Mouse (Mus musculus) C2C12 (cell line): ENCODE measurements around the gene Filip1l. TPM values are rescaled to one million over a fixed set of nuclear protein-coding genes. Genes with fewer than 3 reads are reported as not detected.

Source experiments
- H3K27me3 ChIP-seq: one replicate; pipeline ENCODE4 v1.6.1; 2011; ENCODE audit not compliant: control insufficient read depth, insufficient read depth, insufficient read length
- H3K36me3 ChIP-seq: one replicate; pipeline ENCODE4 v1.6.1; 2011; ENCODE audit not compliant: control insufficient read depth, insufficient read depth
- H3K4me3 ChIP-seq: one replicate; pipeline ENCODE4 v1.5.1; 2011; ENCODE audit warnings: mild to moderate bottlenecking, control low read depth; ENCODE audit not compliant: poor library complexity, insufficient read depth, severe bottlenecking
- H3K79me2 ChIP-seq: one replicate; pipeline ENCODE4 v1.6.1; 2011; ENCODE audit not compliant: control insufficient read depth, insufficient read depth
- H3K79me3 ChIP-seq: one replicate; pipeline ENCODE4 v1.6.1; 2011; ENCODE audit warnings: low read depth, control low read depth
- H3ac ChIP-seq: one replicate; pipeline ENCODE3; 2011; ENCODE audit warnings: low read depth; ENCODE audit not compliant: control insufficient read depth, insufficient read length
- CEBPB ChIP-seq: IDR thresholded peaks from one replicate; pipeline ENCODE4 v1.6.1; 2011; ENCODE audit warnings: low read depth, mild to moderate bottlenecking, control low read depth, moderate library complexity
- CTCF ChIP-seq: IDR thresholded peaks from one replicate; pipeline ENCODE4 v1.5.1; 2011; ENCODE audit not compliant: control insufficient read depth, insufficient read depth, insufficient read length
- FOSL1 ChIP-seq: IDR thresholded peaks from one replicate; pipeline ENCODE4 v1.8.0; 2011; ENCODE audit warnings: mild to moderate bottlenecking, low read length; ENCODE audit not compliant: poor library complexity, insufficient read depth, severe bottlenecking
- MAX ChIP-seq: IDR thresholded peaks from one replicate; pipeline ENCODE4 v1.6.1; 2011; ENCODE audit warnings: mild to moderate bottlenecking, control low read depth
- MYOD1 ChIP-seq: IDR thresholded peaks from one replicate; pipeline ENCODE4 v1.6.1; 2011; ENCODE audit warnings: low read depth; ENCODE audit not compliant: control insufficient read depth, insufficient read length
- MYOG ChIP-seq: IDR thresholded peaks from one replicate; pipeline ENCODE4 v1.6.1; 2011; ENCODE audit not compliant: control insufficient read depth, insufficient read length; ENCODE audit errors: extremely low read depth
- USF1 ChIP-seq: IDR thresholded peaks from one replicate; pipeline ENCODE4 v1.6.1; 2011; ENCODE audit warnings: low read depth, mild to moderate bottlenecking, control low read depth, moderate library complexity
- polyA plus RNA-seq: library from polyadenylated mRNA; unstranded; fragments of >200 nt; fragmentation: generic; extraction: Trizol; gene quantifications from one replicate; pipeline ENCODE4 v1.2.1, GENCODE M21; 2012; ENCODE audit warnings: missing spikeins

The Filip1l gene
- polyA plus RNA-seq, 1 experiment: 18.8 TPM

- Histone ChIP-seq H3K79me3 (no peaks in the 10 kb centered on the region), H3K36me3 (no peaks in the 10 kb centered on the region)
- no peak for TF ChIP-seq MYOD1
- TF ChIP-seq FOSL1: no peak
- no peak for TF ChIP-seq CTCF
- TF ChIP-seq MYOG: no peak
- TF ChIP-seq USF1: no peak
- TF ChIP-seq MAX: no peak
- no peak for TF ChIP-seq CEBPB
Observed at GRCm38 (mm10) chr16:57495476-57496203, 142.7 kb downstream of the Filip1l start.

DNA sequence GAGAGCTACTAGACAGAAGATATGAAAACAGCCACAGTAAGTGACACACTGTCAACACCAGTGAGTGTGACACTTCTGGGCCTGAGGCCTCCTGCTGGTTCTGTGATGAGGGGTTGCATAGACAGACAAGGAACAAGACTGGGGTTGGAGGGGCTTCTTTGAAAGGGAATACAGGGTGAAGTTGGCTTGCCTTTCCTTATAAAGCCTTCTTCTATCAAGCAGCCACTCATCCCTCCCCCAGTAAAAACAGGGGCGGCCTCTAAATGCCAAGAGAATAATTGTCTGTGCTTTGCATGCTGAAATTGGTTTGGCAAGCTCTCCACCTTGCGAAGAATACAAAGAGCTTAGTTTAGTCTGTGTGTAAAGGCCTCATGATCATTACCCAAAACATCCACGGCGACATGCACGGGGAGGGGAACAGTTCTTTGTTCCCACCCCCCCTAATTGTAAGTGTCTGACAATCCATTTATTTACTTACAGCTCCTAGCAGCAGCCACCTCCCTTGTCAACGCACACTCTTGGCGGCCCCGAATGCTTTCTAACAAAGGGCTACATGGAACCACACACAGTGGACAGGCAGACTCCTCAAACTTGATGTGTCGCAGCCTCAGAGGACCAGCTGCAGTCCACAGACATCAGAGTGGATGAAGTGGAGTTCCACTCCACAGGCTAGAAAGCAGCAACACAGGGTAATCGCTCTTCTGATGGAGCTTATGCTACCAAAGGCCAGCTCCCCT lies 143.7 kb downstream of the Filip1l start:
- no peak for TF ChIP-seq CEBPB
- TF ChIP-seq MAX: no peak
- no peak for TF ChIP-seq MYOG

More at GRCm38 (mm10) chr16:57495476-57496203, 142.7 kb downstream of the Filip1l start:
- Histone ChIP-seq H3K79me2 (no peaks in the 10 kb centered on the region), H3K4me3 (no peak overlapping the region), H3K27me3 (no peaks in the 10 kb centered on the region), H3ac (no peak overlapping the region)

GRCm38 (mm10) chr16:57500851-57501250 lies 148.0 kb downstream of the Filip1l start:
- no peak for TF ChIP-seq CTCF
- no peak for TF ChIP-seq USF1
- no peak for TF ChIP-seq MYOD1
- TF ChIP-seq MAX: no peak
- no peak for TF ChIP-seq MYOG
- TF ChIP-seq CEBPB: no peak
- TF ChIP-seq FOSL1: no peak
- H3K27me3 ChIP-seq: no peaks in the 10 kb centered on the region
- no peak overlapping the region for H3ac ChIP-seq
- H3K4me3 ChIP-seq: no peak overlapping the region
- H3K36me3 ChIP-seq: no peaks in the 10 kb centered on the region
- H3K79me2 ChIP-seq: no peaks in the 10 kb centered on the region
- H3K79me3 ChIP-seq: no peaks in the 10 kb centered on the region

More for the DNA sequence above, 143.7 kb downstream of the Filip1l start:
- Histone ChIP-seq H3K27me3 (no peaks in the 10 kb centered on the region), H3K79me2 (no peaks in the 10 kb centered on the region), H3K36me3 (no peaks in the 10 kb centered on the region), H3K79me3 (no peaks in the 10 kb centered on the region), H3ac (no peak overlapping the region), H3K4me3 (no peak overlapping the region)

DNA sequence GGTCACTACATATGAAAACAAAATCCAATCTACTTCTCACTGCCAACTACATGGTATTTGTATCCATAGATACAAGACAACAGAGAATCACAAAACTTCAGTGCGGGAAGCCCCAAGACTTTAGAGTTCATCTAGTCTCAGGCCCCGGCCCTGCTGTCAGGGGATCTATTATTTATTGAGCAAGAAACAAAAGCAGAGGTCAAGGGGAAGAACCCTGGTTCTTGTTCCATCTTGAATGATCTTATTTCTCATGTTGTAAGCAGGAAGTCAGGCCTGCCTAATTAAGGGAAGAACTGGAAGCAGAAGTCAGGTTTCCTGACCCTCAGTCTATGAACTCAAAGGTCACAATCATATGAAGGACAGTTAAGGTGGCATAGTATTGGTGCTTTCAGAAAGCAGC lies 149.3 kb downstream of the Filip1l start:
- Histone ChIP-seq H3K36me3 (no peaks in the 10 kb centered on the region), H3K79me3 (no peaks in the 10 kb centered on the region), H3ac (no peak overlapping the region), H3K27me3 (no peaks in the 10 kb centered on the region), H3K4me3 (no peak overlapping the region), H3K79me2 (no peaks in the 10 kb centered on the region)
- TF ChIP-seq CTCF: no peak
- TF ChIP-seq FOSL1: no peak
- no peak for TF ChIP-seq MAX
- TF ChIP-seq CEBPB: no peak
- TF ChIP-seq MYOG: no peak
- no peak for TF ChIP-seq USF1
- TF ChIP-seq MYOD1: no peak

DNA sequence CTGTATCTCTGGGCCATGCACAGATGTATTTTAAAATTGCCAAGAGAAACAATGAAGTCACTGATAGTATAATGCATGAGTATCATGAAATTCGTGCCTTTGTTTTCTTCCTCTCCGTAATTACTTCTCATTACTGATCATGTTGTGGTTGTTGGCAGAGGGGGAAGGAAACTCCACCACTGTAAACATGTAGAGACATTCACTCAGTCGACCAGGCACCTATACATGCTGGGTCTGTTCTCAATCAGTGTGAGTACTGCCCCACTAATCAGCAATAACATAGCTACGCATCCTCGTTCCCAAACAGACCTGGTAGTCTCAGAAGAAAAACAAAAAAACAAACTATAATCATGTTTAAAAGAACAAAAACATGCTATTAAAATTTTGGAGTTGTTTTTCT lies 149.9 kb downstream of the Filip1l start:
- H3K36me3 ChIP-seq: no peaks in the 10 kb centered on the region
- H3K79me2 ChIP-seq: no peaks in the 10 kb centered on the region
- no peak overlapping the region for H3ac ChIP-seq
- H3K79me3 ChIP-seq: no peaks in the 10 kb centered on the region
- H3K4me3 ChIP-seq: no peak overlapping the region
- TF ChIP-seq MAX (no peak), MYOD1 (no peak), CTCF (no peak), MYOG (no peak), FOSL1 (no peak)
- H3K27me3 ChIP-seq: no peaks in the 10 kb centered on the region
